Mouse (Mus musculus) 416B (cell line): ENCODE data around the gene Med13l.

Source experiments
- DNase-seq: peaks from one replicate; pipeline ENCODE4 v3.0.0; 2011; ENCODE audit warnings: low read depth

Med13l gene

GRCm38 (mm10) chr5:118560385-118561085 is at the start of gene Med13l:
Gene Med13l, plus strand, starts transcription at chr5:118560679.
- peak; percentile 59 for DNase-seq

- no peak for DNase-seq
These were observed 49.5 kb upstream of the Med13l start for GRCm38 (mm10) chr5:118510969-118511368.

GRCm38 (mm10) chr5:118513005-118513404 is 47.5 kb upstream of the Med13l start:
- no peak for DNase-seq

- DNase-seq = peak; percentile 88
These were observed 46.6 kb upstream of the Med13l start for GRCm38 (mm10) chr5:118513629-118514526.

GRCm38 (mm10) chr5:118514527-118514831 is 46.0 kb upstream of the Med13l start:
- DNase-seq = no peak

GRCm38 (mm10) chr5:118514842-118515241 is 45.6 kb upstream of the Med13l start:
- DNase-seq = no peak

- DNase-seq = no peak
These were observed 45.2 kb upstream of the Med13l start for GRCm38 (mm10) chr5:118515280-118515721.

- no peak for DNase-seq
These were observed 44.4 kb upstream of the Med13l start for GRCm38 (mm10) chr5:118516066-118516465.

- DNase-seq = no peak
These were observed 44.0 kb upstream of the Med13l start for GRCm38 (mm10) chr5:118516470-118516869.

GRCm38 (mm10) chr5:118520457-118520856 is 40.0 kb upstream of the Med13l start:
- DNase-seq = no peak

GRCm38 (mm10) chr5:118524400-118524799 is 36.1 kb upstream of the Med13l start:
- DNase-seq = no peak

GRCm38 (mm10) chr5:118525634-118526033 is 34.8 kb upstream of the Med13l start:
- no peak for DNase-seq

GRCm38 (mm10) chr5:118526504-118526903 is 34.0 kb upstream of the Med13l start:
- no peak for DNase-seq

- DNase-seq = no peak
These were observed 31.2 kb upstream of the Med13l start for GRCm38 (mm10) chr5:118529241-118529640.

- no peak for DNase-seq
These were observed 28.4 kb upstream of the Med13l start for GRCm38 (mm10) chr5:118532125-118532524.

GRCm38 (mm10) chr5:118532659-118533058 is 27.8 kb upstream of the Med13l start:
- no peak for DNase-seq

GRCm38 (mm10) chr5:118534407-118534921 is 26.0 kb upstream of the Med13l start:
- DNase-seq = no peak

GRCm38 (mm10) chr5:118535130-118535529 is 25.3 kb upstream of the Med13l start:
- DNase-seq = no peak

- DNase-seq = no peak
These were observed 22.0 kb upstream of the Med13l start for GRCm38 (mm10) chr5:118538487-118538886.

GRCm38 (mm10) chr5:118543816-118544215 is 16.7 kb upstream of the Med13l start:
- DNase-seq = no peak

GRCm38 (mm10) chr5:118550493-118550892 is 10.0 kb upstream of the Med13l start:
- no peak for DNase-seq

GRCm38 (mm10) chr5:118553290-118553689 is 7.2 kb upstream of the Med13l start:
- DNase-seq = no peak

- peak; percentile 48 for DNase-seq
These were observed 5.2 kb upstream of the Med13l start for GRCm38 (mm10) chr5:118555305-118555704.
